Mouse (Mus musculus) left cerebral cortex, adult 2 months (tissue): ENCODE results near the gene Kcnj2. TPM values are rescaled to one million over a fixed set of nuclear protein-coding genes. Genes with fewer than 3 reads are reported as not detected.
A peak's percentile ranks its signal among the peaks of the same experiment; 100 is the strongest.

Experiments used
- DNase-seq, 2 experiments: peaks; one replicate each; pipeline ENCODE4 v3.0.0; 2021 to 2022; ENCODE audit warnings: low spot score in 2 of 2, mixed read lengths in 1 of 2; ENCODE audit errors: extremely low spot score in 1 of 2
- H3K27ac ChIP-seq: fragments of 200-600 bp; 2 replicates; pipeline ENCODE4 v1.8.1; 2022
- H3K4me3 ChIP-seq: fragments of 200-600 bp; 2 replicates; pipeline ENCODE4 v1.8.1; 2022
- CTCF ChIP-seq: fragments of 200-600 bp; IDR thresholded peaks from 2 replicates; pipeline ENCODE4 v1.8.1; 2022; ENCODE audit warnings: antibody characterized with exemption, mild to moderate bottlenecking, moderate library complexity
- intact Hi-C: fragments of 180-260 bp; cut with DNase I; formaldehyde crosslinking; loops from one replicate; pipeline ENCODE4 v1.15.1; 2025
- long read RNA-seq, 2 experiments: library from polyadenylated mRNA; stranded (forward); transcript quantifications; one replicate each; pipeline ENCODE4 v2.0.0; 2021; ENCODE audit warnings: borderline mapping rate in 2 of 2
- total RNA-seq, 2 experiments: library from RNA; stranded (reverse); gene quantifications; 2 replicates each; pipeline ENCODE4 v1.2.3; 2021

Kcnj2 gene
- 10 to 100 TPM; 18.2 to 19.2 TPM for total RNA-seq
- long read RNA-seq, experiment 1, full-length matches to known transcripts, result 2 of 3 reads
- long read RNA-seq, experiment 1, partial matches to known transcripts, result 0 of 3 reads
- long read RNA-seq, experiment 1, other reads (novel, unspliced or antisense), result 1 of 3 reads
- long read RNA-seq, experiment 2, result 0 reads

- Histone ChIP-seq H3K4me3 (peak within 1 kb of the TSS; percentile 84), H3K27ac (peak within 1 kb of the TSS; percentile 92)
- intact Hi-C loops, result loop anchor here (2.0 to 10.0 kb wide), 5 partner anchors 37 to 531 kb away; no protein-coding TSS in a partner anchor
- TF ChIP-seq CTCF, result peak; percentile 20
- peak; percentile 93 to 94 for DNase-seq
Measured at GRCm38 (mm10) chr11:111065635-111066298, at the start of gene Kcnj2. Gene Kcnj2 (plus strand): TSS chr11:111066164.

- intact Hi-C loops, result no loop called here
- no peak for DNase-seq
- no peak overlapping the region for H3K27ac ChIP-seq
- no peak for TF ChIP-seq CTCF
- no peak overlapping the region for H3K4me3 ChIP-seq
Measured at GRCm38 (mm10) chr11:111016206-111016605, 49.8 kb upstream of the Kcnj2 start.

- no peak for TF ChIP-seq CTCF
- Histone ChIP-seq H3K4me3 (no peak overlapping the region), H3K27ac (no peak overlapping the region)
- DNase-seq, result no peak
- intact Hi-C loops, result no loop called here
Measured at GRCm38 (mm10) chr11:111020211-111020610, 45.8 kb upstream of the Kcnj2 start.

GRCm38 (mm10) chr11:111022681-111023281 lies 43.2 kb upstream of the Kcnj2 start:
- Histone ChIP-seq H3K27ac (no peak overlapping the region), H3K4me3 (no peak overlapping the region)
- no peak for TF ChIP-seq CTCF
- no peak for DNase-seq
- intact Hi-C loops, result no loop called here

- no peak overlapping the region for H3K27ac ChIP-seq
- H3K4me3 ChIP-seq, result no peak overlapping the region
- intact Hi-C loops, result loop anchor here (5.0 kb wide), 1 partner anchor 470 kb away; no protein-coding TSS in a partner anchor
- peak; percentile 83 for TF ChIP-seq CTCF
- peak in 1 of 2 experiments; percentile 25 for DNase-seq
Measured at GRCm38 (mm10) chr11:111042175-111042574, 23.8 kb upstream of the Kcnj2 start.

- intact Hi-C loops, result loop anchor here (5.0 kb wide), 1 partner anchor 471 kb away; no protein-coding TSS in a partner anchor
- DNase-seq, result no peak
- TF ChIP-seq CTCF, result no peak
- Histone ChIP-seq H3K4me3 (no peak overlapping the region), H3K27ac (no peak overlapping the region)
Measured at GRCm38 (mm10) chr11:111043298-111043697, 22.7 kb upstream of the Kcnj2 start.

DNA sequence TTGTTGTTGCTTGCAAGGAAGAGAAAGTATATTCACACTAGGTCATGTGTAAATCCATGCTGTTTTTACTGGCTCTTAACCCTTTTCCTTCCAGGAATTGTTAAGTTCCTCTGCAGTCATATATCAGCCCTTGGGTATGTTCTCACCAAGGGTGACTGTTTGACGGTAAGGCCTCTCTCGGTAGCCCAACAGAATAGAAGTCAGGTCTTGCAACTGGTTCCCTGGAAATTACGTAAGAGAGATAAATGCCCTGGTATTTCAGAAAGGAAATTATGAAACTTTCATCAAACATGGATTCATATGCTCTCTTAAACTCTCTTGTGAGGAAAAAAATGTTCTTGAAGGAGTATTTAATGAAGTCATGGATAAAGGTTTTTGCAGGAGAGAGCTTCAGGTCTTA lies 11.7 kb upstream of the Kcnj2 start:
- intact Hi-C loops, result loop anchor here (10.0 kb wide), 1 partner anchor 699 kb away; no protein-coding TSS in a partner anchor
- Histone ChIP-seq H3K27ac (no peak overlapping the region), H3K4me3 (no peak overlapping the region)
- TF ChIP-seq CTCF, result no peak
- DNase-seq, result no peak

GRCm38 (mm10) chr11:111054854-111055822 lies 10.8 kb upstream of the Kcnj2 start:
- peak overlapping the region; percentile 51 for H3K27ac ChIP-seq
- intact Hi-C loops, result loop anchor here (5.0 to 10.0 kb wide), 2 partner anchors 543 to 700 kb away; no protein-coding TSS in a partner anchor
- DNase-seq, result no peak
- no peak overlapping the region for H3K4me3 ChIP-seq
- no peak for TF ChIP-seq CTCF

DNA sequence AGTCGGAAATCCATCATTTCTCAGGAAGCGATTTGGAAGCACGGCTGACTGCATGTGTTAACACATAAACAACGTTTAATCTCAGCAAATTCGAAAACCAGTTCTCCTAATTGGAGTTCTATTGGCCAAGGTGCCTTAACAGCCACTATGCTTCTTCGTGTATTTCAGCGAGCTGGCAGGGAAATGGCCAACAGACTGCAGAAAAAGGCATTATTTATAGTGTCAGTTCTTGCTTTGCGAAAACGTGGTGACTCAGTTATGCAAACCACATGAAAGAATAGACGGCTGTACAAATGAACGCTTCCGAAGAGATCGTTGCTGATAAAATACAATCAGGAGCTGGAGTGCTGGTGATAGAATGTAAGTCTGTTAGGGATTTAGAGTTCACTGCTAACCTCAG lies 9.9 kb upstream of the Kcnj2 start:
- intact Hi-C loops, result loop anchor here (5.0 to 10.0 kb wide), 2 partner anchors 544 to 701 kb away; no protein-coding TSS in a partner anchor
- no peak overlapping the region for H3K4me3 ChIP-seq
- H3K27ac ChIP-seq, result peak overlapping the region; percentile 6; the same call in 1 of the 2 replicates
- DNase-seq, result no peak
- no peak for TF ChIP-seq CTCF

DNA sequence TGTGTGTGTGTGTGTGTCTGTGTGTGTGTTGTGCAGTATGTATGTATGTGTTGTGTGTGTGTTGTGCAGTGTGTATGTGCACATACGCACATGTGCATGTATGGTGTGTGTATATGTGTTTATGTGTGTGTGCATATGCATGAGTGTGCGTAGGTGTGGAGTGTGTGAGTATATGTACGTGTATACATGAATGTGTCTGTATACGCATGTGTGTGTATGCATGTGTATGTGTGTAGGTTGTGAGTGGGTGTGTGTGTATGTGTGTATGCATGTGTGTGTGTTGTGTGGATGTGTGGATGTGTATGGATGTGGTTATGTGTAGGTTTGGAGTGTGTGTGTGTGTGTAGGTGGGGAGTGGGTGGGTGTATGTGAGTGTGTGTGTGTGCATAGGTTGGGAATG lies 8.5 kb upstream of the Kcnj2 start:
- no peak for DNase-seq
- no peak for TF ChIP-seq CTCF
- Histone ChIP-seq H3K4me3 (no peak overlapping the region), H3K27ac (no peak overlapping the region)
- intact Hi-C loops, result loop anchor here (5.0 to 10.0 kb wide), 2 partner anchors 545 to 703 kb away; no protein-coding TSS in a partner anchor

- intact Hi-C loops, result loop anchor here (5.0 to 10.0 kb wide), 2 partner anchors 547 to 705 kb away; no protein-coding TSS in a partner anchor
- Histone ChIP-seq H3K4me3 (no peak overlapping the region), H3K27ac (no peak overlapping the region)
- DNase-seq, result no peak
- no peak for TF ChIP-seq CTCF
Measured at GRCm38 (mm10) chr11:111059440-111059839, 6.5 kb upstream of the Kcnj2 start.
